Mouse (Mus musculus) limb, embryonic 13.5 days (tissue): ENCODE results near the gene 1110008P14Rik. TPM values are rescaled to one million over a fixed set of nuclear protein-coding genes. Genes with fewer than 3 reads are reported as not detected.

Experiments
- ATAC-seq: fragments of 200-750 bp; cut with Nextera tagmentation; 2 replicates; pipeline ENCODE4 v1.8.0; 2017; ENCODE audit warnings: low read depth, moderate number of reproducible peaks, moderate TSS enrichment; ENCODE audit not compliant: low FRiP score
- H3K27ac ChIP-seq: fragments of 300-500 bp; sonication (generic); 2 replicates; pipeline ENCODE4 v1.5.1; 2015; ENCODE audit warnings: inconsistent platforms, mild to moderate bottlenecking, moderate library complexity
- H3K27me3 ChIP-seq: fragments of 300-500 bp; sonication (generic); 2 replicates; pipeline ENCODE4 v1.6.1; 2015; ENCODE audit warnings: mild to moderate bottlenecking, inconsistent platforms
- H3K36me3 ChIP-seq: fragments of 300-500 bp; sonication (generic); 2 replicates; pipeline ENCODE4 v1.6.1; 2015; ENCODE audit warnings: inconsistent platforms, mild to moderate bottlenecking, moderate library complexity
- H3K4me1 ChIP-seq: fragments of 300-500 bp; sonication (generic); 2 replicates; pipeline ENCODE4 v1.6.1; 2015; ENCODE audit warnings: inconsistent platforms
- H3K4me2 ChIP-seq: fragments of 300-500 bp; sonication (generic); replicated peaks from 2 replicates; pipeline ENCODE4 v1.6.1; 2015; ENCODE audit warnings: inconsistent platforms, mild to moderate bottlenecking, moderate library complexity
- H3K4me3 ChIP-seq: fragments of 300-500 bp; sonication (generic); 2 replicates; pipeline ENCODE4 v1.5.1; 2015; ENCODE audit warnings: moderate library complexity, mild to moderate bottlenecking, inconsistent platforms
- H3K9ac ChIP-seq: fragments of 300-500 bp; sonication (generic); 2 replicates; pipeline ENCODE4 v1.6.1; 2015; ENCODE audit warnings: mild to moderate bottlenecking, inconsistent platforms
- H3K9me3 ChIP-seq: fragments of 300-500 bp; sonication (generic); 2 replicates; pipeline ENCODE4 v1.6.1; 2016; ENCODE audit warnings: inconsistent platforms
- WGBS: fragments of 180-500 bp; shearing (Covaris S2); methylation state at CpG from one replicate; pipeline ENCODE4 v1.1.7; 2015; 5-methylcytosine and 5-hydroxymethylcytosine counted together
- polyA plus RNA-seq: library from polyadenylated mRNA; unstranded; fragments of >200 nt; fragmentation: Nextera tagmentation; extraction: Ambion mirVana; gene quantifications from 2 replicates; pipeline ENCODE4 v1.2.1, GENCODE M21; 2015

The 1110008P14Rik gene
- polyA plus RNA-seq, 1 experiment from 2014 or later: 48.7 TPM

GRCm38 (mm10) chr2:32404663-32405062 is 22.9 kb upstream of the 1110008P14Rik start:
- WGBS: 17% methylated on average over 2 of the region's 2 CpGs
- H3K9ac ChIP-seq: no peak overlapping the region
- no peak overlapping the region for H3K4me2 ChIP-seq
- ATAC-seq: no peak
- H3K4me3 ChIP-seq: no peak overlapping the region
- H3K27me3 ChIP-seq: no peaks in the 10 kb centered on the region
- peaks cover 13% of the 10 kb centered on the region for H3K4me1 ChIP-seq
- no peaks in the 10 kb centered on the region for H3K9me3 ChIP-seq
- H3K36me3 ChIP-seq: peaks cover 35% of the 10 kb centered on the region
- no peak overlapping the region for H3K27ac ChIP-seq

- WGBS: 0% methylated on average over 15 of the region's 15 CpGs
- no peaks in the 10 kb centered on the region for H3K9me3 ChIP-seq
- H3K9ac ChIP-seq: peak overlapping the region; percentile 90
- peaks cover 18% of the 10 kb centered on the region for H3K4me1 ChIP-seq
- no peak overlapping the region; the same call in 1 of the 2 replicates for H3K27ac ChIP-seq
- peak overlapping the region; percentile 82 for H3K4me2 ChIP-seq
- ATAC-seq: no peak
- H3K36me3 ChIP-seq: peaks cover 34% of the 10 kb centered on the region
- H3K4me3 ChIP-seq: peak overlapping the region; percentile 95
- H3K27me3 ChIP-seq: no peaks in the 10 kb centered on the region
Observed at GRCm38 (mm10) chr2:32396695-32397094, 15.0 kb upstream of the 1110008P14Rik start.

- H3K9ac ChIP-seq: peak overlapping the region; percentile 90
- H3K27me3 ChIP-seq: no peaks in the 10 kb centered on the region
- under 1% methylated on average over 58 of the region's 59 CpGs for WGBS
- H3K4me1 ChIP-seq: peaks cover 18% of the 10 kb centered on the region
- H3K27ac ChIP-seq: peak overlapping the region; percentile 88
- H3K4me2 ChIP-seq: peak overlapping the region; percentile 82
- peaks cover 29% of the 10 kb centered on the region for H3K36me3 ChIP-seq
- peak; percentile 92 for ATAC-seq
- H3K4me3 ChIP-seq: peak overlapping the region; percentile 95
- H3K9me3 ChIP-seq: no peaks in the 10 kb centered on the region
Observed at GRCm38 (mm10) chr2:32395946-32396621, 14.3 kb upstream of the 1110008P14Rik start.

- ATAC-seq: peak; percentile 93
- no peaks in the 10 kb centered on the region for H3K9me3 ChIP-seq
- peak within 1 kb of the TSS; percentile 90 for H3K9ac ChIP-seq
- WGBS: under 1% methylated on average over 31 of the region's 31 CpGs
- peaks cover 22% of the 10 kb centered on the region for H3K4me1 ChIP-seq
- H3K27me3 ChIP-seq: no peaks in the 10 kb centered on the region
- H3K36me3 ChIP-seq: peaks cover 23% of the 10 kb centered on the region
- H3K27ac ChIP-seq: peak within 1 kb of the TSS; percentile 88
- peak within 1 kb of the TSS; percentile 95 for H3K4me3 ChIP-seq
- peak within 1 kb of the TSS; percentile 82 for H3K4me2 ChIP-seq
Observed at GRCm38 (mm10) chr2:32395484-32395945, 13.8 kb upstream of the 1110008P14Rik start, which contains the start of gene Ptges2. Ptges2 (plus strand) TSS chr2:32395896.

- Histone ChIP-seq H3K9me3 (no peaks in the 10 kb centered on the region), H3K9ac (peak overlapping the region; percentile 90), H3K4me2 (peak overlapping the region; percentile 82), H3K27ac (peak overlapping the region; percentile 88), H3K4me3 (peak overlapping the region; percentile 95), H3K4me1 (peaks cover 22% of the 10 kb centered on the region), H3K36me3 (peaks cover 18% of the 10 kb centered on the region), H3K27me3 (no peaks in the 10 kb centered on the region)
- 5% methylated on average over 8 of the region's 8 CpGs for WGBS
- ATAC-seq: no peak
Observed at GRCm38 (mm10) chr2:32394973-32395372, 13.2 kb upstream of the 1110008P14Rik start.

- Histone ChIP-seq H3K4me1 (peaks cover 18% of the 10 kb centered on the region), H3K27me3 (no peaks in the 10 kb centered on the region), H3K36me3 (no peaks in the 10 kb centered on the region), H3K4me2 (no peak overlapping the region), H3K9me3 (no peaks in the 10 kb centered on the region), H3K9ac (no peak overlapping the region), H3K4me3 (no peak overlapping the region), H3K27ac (no peak overlapping the region)
- WGBS: 80% methylated on average over 5 of the region's 5 CpGs
- ATAC-seq: no peak
Observed at GRCm38 (mm10) chr2:32392063-32392462, 10.3 kb upstream of the 1110008P14Rik start.

- Histone ChIP-seq H3K9ac (no peak overlapping the region), H3K27ac (no peak overlapping the region), H3K4me3 (no peak overlapping the region), H3K9me3 (no peaks in the 10 kb centered on the region), H3K4me2 (no peak overlapping the region), H3K4me1 (peaks cover 13% of the 10 kb centered on the region), H3K27me3 (no peaks in the 10 kb centered on the region), H3K36me3 (no peaks in the 10 kb centered on the region)
- WGBS: 73% methylated on average over 8 of the region's 8 CpGs
- no peak for ATAC-seq
Observed at GRCm38 (mm10) chr2:32390871-32391270, 9.1 kb upstream of the 1110008P14Rik start.

GRCm38 (mm10) chr2:32389157-32389556 is 7.4 kb upstream of the 1110008P14Rik start:
- 77% methylated on average over 2 of the region's 2 CpGs for whole genome bisulfite sequencing
- H3K9ac ChIP-seq: no peak overlapping the region
- no peak overlapping the region for H3K27ac ChIP-seq
- no peak overlapping the region for H3K4me3 ChIP-seq
- no peak for ATAC-seq
- H3K27me3 ChIP-seq: no peaks in the 10 kb centered on the region
- H3K9me3 ChIP-seq: no peaks in the 10 kb centered on the region
- no peaks in the 10 kb centered on the region for H3K36me3 ChIP-seq
- H3K4me2 ChIP-seq: no peak overlapping the region
- peaks cover 8% of the 10 kb centered on the region; the same call in 1 of the 2 replicates for H3K4me1 ChIP-seq

GRCm38 (mm10) chr2:32387706-32388490 is 6.2 kb upstream of the 1110008P14Rik start, which contains the start of gene Lcn2:
Lcn2 (minus strand) TSS chr2:32388252.
- Histone ChIP-seq H3K36me3 (no peaks in the 10 kb centered on the region), H3K27me3 (peaks cover 6% of the 10 kb centered on the region; the same call in 1 of the 2 replicates), H3K9me3 (no peaks in the 10 kb centered on the region), H3K4me1 (peaks cover 8% of the 10 kb centered on the region; the same call in 1 of the 2 replicates), H3K4me3 (no peak within 1 kb of the TSS), H3K9ac (peak within 1 kb of the TSS; percentile 45), H3K4me2 (no peak within 1 kb of the TSS), H3K27ac (no peak within 1 kb of the TSS; the same call in 1 of the 2 replicates)
- WGBS: 59% methylated on average over 5 of the region's 5 CpGs
- no peak; the same call in 1 of the 2 replicates for ATAC-seq

- WGBS: 82% methylated on average over 2 of the region's 2 CpGs
- Histone ChIP-seq H3K4me3 (0 out of 2 replicates have a peak overlapping the region, but pooled peaks have one; percentile 72), H3K4me1 (peaks cover 7% of the 10 kb centered on the region), H3K27me3 (peaks cover 6% of the 10 kb centered on the region; the same call in 1 of the 2 replicates), H3K9ac (no peak overlapping the region), H3K4me2 (no peak overlapping the region; the same call in 1 of the 2 replicates), H3K36me3 (peaks cover 21% of the 10 kb centered on the region), H3K27ac (no peak overlapping the region), H3K9me3 (no peaks in the 10 kb centered on the region)
- no peak for ATAC-seq
Observed at GRCm38 (mm10) chr2:32382689-32383088, 951 bp upstream of the 1110008P14Rik start.

- WGBS: 2% methylated on average over 27 of the region's 27 CpGs
Observed at GRCm38 (mm10) chr2:32381141-32381774, 480 bp downstream of the 1110008P14Rik start.

More at GRCm38 (mm10) chr2:32381141-32381774, 480 bp downstream of the 1110008P14Rik start:
- Histone ChIP-seq H3K9me3 (no peaks in the 10 kb centered on the region), H3K27me3 (peaks cover 6% of the 10 kb centered on the region; the same call in 1 of the 2 replicates), H3K4me3 (peak overlapping the region; percentile 72), H3K36me3 (peaks cover 35% of the 10 kb centered on the region), H3K4me1 (peaks cover 7% of the 10 kb centered on the region), H3K9ac (peak overlapping the region; percentile 72), H3K27ac (0 out of 2 replicates have a peak overlapping the region, but pooled peaks have one; percentile 1), H3K4me2 (peak overlapping the region; percentile 97)
- ATAC-seq: peak; percentile 60
